Mouse (Mus musculus) embryonic facial prominence, embryonic 12.5 days (tissue): ENCODE measurements around the gene Wnt10b. TPM values are rescaled to one million over a fixed set of nuclear protein-coding genes. Genes with fewer than 3 reads are reported as not detected.

ENCODE experiments used
- ATAC-seq: fragments of 200-750 bp; cut with Nextera tagmentation; 2 replicates; pipeline ENCODE4 v1.8.0; 2017; ENCODE audit not compliant: insufficient number of reproducible peaks, insufficient read depth, low FRiP score, low TSS enrichment
- H3K27ac ChIP-seq: fragments of 300-500 bp; sonication (generic); 2 replicates; pipeline ENCODE4 v1.5.1; 2016; ENCODE audit warnings: mild to moderate bottlenecking
- H3K27me3 ChIP-seq: fragments of 300-500 bp; sonication (generic); 2 replicates; pipeline ENCODE4 v1.6.1; 2016; ENCODE audit warnings: mild to moderate bottlenecking, moderate library complexity
- H3K36me3 ChIP-seq: fragments of 300-500 bp; sonication (generic); 2 replicates; pipeline ENCODE4 v1.6.1; 2016; ENCODE audit warnings: mild to moderate bottlenecking
- H3K4me1 ChIP-seq: fragments of 300-500 bp; sonication (generic); 2 replicates; pipeline ENCODE4 v1.6.1; 2016
- H3K4me2 ChIP-seq: fragments of 300-500 bp; sonication (generic); replicated peaks from 2 replicates; pipeline ENCODE4 v1.6.1; 2016; ENCODE audit warnings: mild to moderate bottlenecking, moderate library complexity
- H3K4me3 ChIP-seq: fragments of 300-500 bp; sonication (generic); 2 replicates; pipeline ENCODE4 v1.5.1; 2016; ENCODE audit warnings: mild to moderate bottlenecking
- H3K9ac ChIP-seq: fragments of 300-500 bp; sonication (generic); 2 replicates; pipeline ENCODE4 v1.6.1; 2016; ENCODE audit warnings: mild to moderate bottlenecking, moderate library complexity
- H3K9me3 ChIP-seq: fragments of 300-500 bp; sonication (generic); 2 replicates; pipeline ENCODE4 v1.6.1; 2016; ENCODE audit warnings: mild to moderate bottlenecking, moderate library complexity
- WGBS: fragments of 180-500 bp; shearing (Covaris S2); methylation state at CpG from one replicate; pipeline ENCODE4 v1.1.7; 2016; 5-methylcytosine and 5-hydroxymethylcytosine counted together
- polyA plus RNA-seq: library from polyadenylated mRNA; unstranded; fragments of >200 nt; fragmentation: Nextera tagmentation; extraction: Ambion mirVana; gene quantifications from 2 replicates; pipeline ENCODE4 v1.2.1, GENCODE M21; 2016

The Wnt10b gene
- polyA plus RNA-seq, 1 experiment from 2014 or later = 1.7 TPM

DNA sequence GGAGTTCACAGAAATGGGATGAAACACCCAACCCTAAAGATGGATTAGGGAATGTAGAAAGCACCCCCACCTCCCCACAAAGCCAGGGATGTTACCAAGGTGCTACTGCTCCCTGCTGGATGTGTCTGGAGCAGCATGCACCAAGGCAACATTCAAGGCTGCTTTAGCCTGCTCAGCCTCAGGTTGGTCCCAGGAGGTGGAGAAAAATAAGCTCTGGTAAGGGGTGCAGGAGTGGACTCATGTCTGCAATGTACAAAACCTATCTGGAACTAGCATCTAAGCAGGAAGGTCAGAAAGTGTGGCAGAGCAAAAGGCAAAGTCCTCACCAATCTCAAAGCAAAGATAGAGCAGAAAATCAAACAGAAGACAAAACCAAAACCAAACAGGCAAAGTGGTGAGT lies 40.1 kb downstream of the Wnt10b start:
- Histone ChIP-seq H3K9ac (no peak overlapping the region), H3K4me3 (no peak overlapping the region), H3K9me3 (no peaks in the 10 kb centered on the region), H3K4me2 (no peak overlapping the region), H3K27me3 (no peaks in the 10 kb centered on the region), H3K4me1 (no peaks in the 10 kb centered on the region), H3K27ac (no peak overlapping the region), H3K36me3 (peaks cover 71% of the 10 kb centered on the region)
- ATAC-seq = no peak

- no peak overlapping the region for H3K4me3 ChIP-seq
- no peak overlapping the region for H3K27ac ChIP-seq
- no peak overlapping the region for H3K9ac ChIP-seq
- peaks cover 60% of the 10 kb centered on the region for H3K36me3 ChIP-seq
- no peaks in the 10 kb centered on the region for H3K9me3 ChIP-seq
- H3K4me1 ChIP-seq = no peaks in the 10 kb centered on the region
- H3K4me2 ChIP-seq = no peak overlapping the region
- no peak for ATAC-seq
- WGBS = 94% methylated on average over 10 of the region's 10 CpGs
- no peaks in the 10 kb centered on the region for H3K27me3 ChIP-seq
Observed at GRCm38 (mm10) chr15:98736521-98736920, 41.4 kb downstream of the Wnt10b start.

DNA sequence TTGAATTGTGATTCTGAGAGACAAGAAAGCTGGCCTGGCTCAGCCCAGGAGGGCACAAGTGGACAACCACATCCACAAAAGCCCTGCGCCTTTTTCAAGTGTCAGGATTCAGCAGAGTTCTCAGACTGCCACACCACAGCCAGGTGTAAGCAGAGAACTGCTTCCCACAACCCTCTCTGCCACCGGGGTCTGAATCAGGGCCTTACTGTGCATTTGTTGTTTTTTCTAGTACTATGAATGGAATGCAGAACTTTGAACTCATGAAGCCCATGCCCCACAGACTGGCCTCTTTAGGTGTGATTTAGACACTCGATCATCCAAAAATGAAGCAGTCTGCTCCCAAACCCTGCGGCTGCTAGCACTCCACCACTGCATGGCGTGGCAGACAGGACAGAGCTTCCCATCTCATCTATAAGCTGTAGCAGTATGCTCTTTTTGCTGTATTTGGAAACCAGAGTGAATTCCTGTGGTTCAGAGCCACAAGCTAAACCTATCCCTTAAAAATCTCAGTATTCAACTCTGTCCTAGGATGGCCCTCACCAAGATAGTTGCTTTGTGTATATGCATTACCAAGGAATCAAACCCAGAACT lies 43.9 kb downstream of the Wnt10b start:
- no peak overlapping the region for H3K4me2 ChIP-seq
- H3K36me3 ChIP-seq = peaks cover 36% of the 10 kb centered on the region
- no peaks in the 10 kb centered on the region for H3K4me1 ChIP-seq
- no peak overlapping the region for H3K4me3 ChIP-seq
- H3K9ac ChIP-seq = no peak overlapping the region
- no peaks in the 10 kb centered on the region for H3K9me3 ChIP-seq
- no peak for ATAC-seq
- 75% methylated on average over 5 of the region's 5 CpGs for WGBS
- H3K27me3 ChIP-seq = no peaks in the 10 kb centered on the region
- no peak overlapping the region for H3K27ac ChIP-seq

DNA sequence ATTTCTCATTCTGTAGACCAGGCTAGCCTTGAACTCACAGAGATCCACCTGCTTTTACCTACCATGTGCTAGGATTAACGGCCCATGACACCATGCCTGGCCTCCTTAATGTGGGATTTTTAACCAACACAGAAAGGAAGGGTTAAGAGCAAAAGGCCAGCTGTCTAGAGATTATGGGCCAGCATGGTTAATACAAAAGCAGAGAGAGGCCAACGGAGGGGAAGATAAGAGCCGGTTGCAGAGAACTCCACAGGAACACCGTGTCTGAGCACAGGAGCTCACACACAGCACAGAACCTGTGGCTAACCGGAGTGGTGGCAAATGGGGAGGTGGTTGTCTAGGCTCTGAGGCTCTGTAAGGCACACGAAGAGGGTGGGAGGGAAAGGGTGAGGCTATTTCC lies 44.6 kb downstream of the Wnt10b start:
- WGBS = 78% methylated on average over 6 of the region's 6 CpGs
- no peak for ATAC-seq
- H3K4me3 ChIP-seq = no peak overlapping the region

DNA sequence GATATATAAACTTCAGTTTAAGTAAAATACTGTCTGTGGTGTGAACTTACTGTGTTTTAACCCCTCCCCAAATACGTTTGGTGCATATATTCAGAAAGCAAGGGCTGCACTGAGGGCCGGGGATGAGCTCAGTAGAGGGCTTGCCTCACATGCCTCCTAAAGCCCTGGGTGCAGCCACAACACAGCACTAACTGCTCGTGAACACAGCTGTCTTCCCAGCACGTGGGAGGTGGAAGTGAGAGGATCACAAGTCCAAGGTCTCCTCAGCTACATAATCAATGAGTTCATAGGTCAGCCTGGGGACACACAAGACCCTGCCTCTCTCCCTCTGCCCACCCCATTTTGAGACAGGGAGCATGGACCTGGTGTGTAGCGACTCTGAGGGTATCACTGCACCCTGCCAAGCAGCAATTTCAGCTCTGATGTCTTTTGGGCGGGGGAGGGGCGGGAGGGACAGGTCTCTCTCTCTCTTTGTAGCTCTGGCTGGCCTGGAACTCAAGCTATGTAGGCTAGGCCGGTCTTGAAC lies 45.9 kb downstream of the Wnt10b start:
- no peak for ATAC-seq
- Histone ChIP-seq H3K27ac (no peak overlapping the region), H3K9me3 (no peaks in the 10 kb centered on the region), H3K4me3 (no peak overlapping the region), H3K27me3 (no peaks in the 10 kb centered on the region), H3K4me1 (peaks cover 11% of the 10 kb centered on the region; the same call in 1 of the 2 replicates), H3K4me2 (no peak overlapping the region), H3K36me3 (peaks cover 16% of the 10 kb centered on the region), H3K9ac (no peak overlapping the region)
- WGBS = 61% methylated on average over 8 of the region's 8 CpGs

More for the DNA sequence above, 44.6 kb downstream of the Wnt10b start:
- no peaks in the 10 kb centered on the region for H3K27me3 ChIP-seq
- H3K9me3 ChIP-seq = no peaks in the 10 kb centered on the region
- peaks cover 4% of the 10 kb centered on the region; the same call in 1 of the 2 replicates for H3K4me1 ChIP-seq
- H3K36me3 ChIP-seq = peaks cover 29% of the 10 kb centered on the region
- no peak overlapping the region for H3K9ac ChIP-seq
- no peak overlapping the region for H3K4me2 ChIP-seq
- H3K27ac ChIP-seq = no peak overlapping the region

GRCm38 (mm10) chr15:98730790-98731189 lies 47.2 kb downstream of the Wnt10b start:
- ATAC-seq = no peak
- H3K36me3 ChIP-seq = peaks cover 4% of the 10 kb centered on the region
- no peak overlapping the region for H3K9ac ChIP-seq
- peaks cover 18% of the 10 kb centered on the region for H3K4me1 ChIP-seq
- no peak overlapping the region for H3K4me2 ChIP-seq
- no peak overlapping the region for H3K27ac ChIP-seq
- 85% methylated on average over 6 of the region's 6 CpGs for WGBS
- H3K9me3 ChIP-seq = no peaks in the 10 kb centered on the region
- no peaks in the 10 kb centered on the region for H3K27me3 ChIP-seq
- H3K4me3 ChIP-seq = no peak overlapping the region

DNA sequence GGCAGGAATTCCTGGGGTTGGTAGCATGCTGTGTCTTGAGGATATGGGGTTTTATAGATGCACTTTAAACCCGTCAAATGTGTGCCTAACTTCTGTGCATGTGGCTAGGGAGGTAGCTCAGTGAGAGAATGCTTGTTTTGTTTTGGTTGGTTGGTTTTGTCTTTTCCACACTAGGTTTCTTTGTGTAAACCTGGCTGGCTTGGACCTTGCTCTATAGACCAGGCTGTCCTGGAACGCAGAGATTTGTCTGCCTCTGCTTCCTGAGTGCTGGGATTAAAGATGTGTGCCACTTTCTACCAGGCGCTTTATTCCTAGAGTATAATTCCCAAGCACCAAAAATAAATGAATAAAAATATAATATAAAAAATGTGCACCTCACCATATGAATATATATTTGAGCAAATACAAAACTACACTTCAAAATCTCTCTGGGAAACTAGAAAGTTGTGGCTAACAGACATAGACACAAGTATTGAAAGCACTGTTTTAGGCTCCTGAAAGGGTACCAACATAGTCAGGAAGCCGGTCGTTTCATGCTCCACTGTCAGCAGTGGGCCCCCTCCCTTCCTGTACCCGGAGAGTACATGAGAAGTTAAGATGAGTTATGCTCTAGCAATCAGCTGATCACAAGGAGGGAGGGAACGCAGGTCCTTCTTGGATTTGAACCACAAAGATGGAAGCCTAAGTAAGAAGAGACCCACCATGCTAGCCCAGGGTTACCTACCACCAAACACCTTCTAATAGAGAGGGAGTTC lies 48.0 kb downstream of the Wnt10b start:
- no peak for ATAC-seq
- 64% methylated on average over 7 of the region's 7 CpGs for WGBS
- peaks cover under 1% of the 10 kb centered on the region; the same call in 1 of the 2 replicates for H3K36me3 ChIP-seq
- no peak overlapping the region for H3K4me3 ChIP-seq
- H3K27me3 ChIP-seq = no peaks in the 10 kb centered on the region
- H3K27ac ChIP-seq = no peak overlapping the region
- H3K9ac ChIP-seq = no peak overlapping the region
- no peak overlapping the region for H3K4me2 ChIP-seq
- peaks cover 18% of the 10 kb centered on the region for H3K4me1 ChIP-seq
- H3K9me3 ChIP-seq = no peaks in the 10 kb centered on the region

DNA sequence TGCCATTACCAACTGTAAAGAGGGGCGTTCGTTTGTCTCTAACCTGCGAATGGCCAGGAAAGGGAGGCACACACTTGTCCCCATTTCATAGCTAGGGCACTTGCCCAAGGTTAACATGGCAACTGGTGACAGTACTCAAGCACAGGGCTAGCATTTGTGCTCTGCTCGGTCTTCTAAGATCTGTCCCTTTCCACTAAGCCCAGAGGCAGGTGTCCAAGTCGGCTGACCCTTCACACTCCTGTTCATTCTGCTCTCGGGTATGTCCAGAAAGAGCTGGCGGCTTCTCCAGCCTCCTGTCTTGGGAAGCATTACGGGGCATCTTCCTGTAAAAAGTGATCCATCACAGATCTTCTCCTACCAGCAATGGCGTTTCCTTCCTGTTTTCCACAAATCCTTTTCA lies 49.6 kb downstream of the Wnt10b start:
- peak overlapping the region; percentile 52; the same call in 1 of the 2 replicates for H3K4me3 ChIP-seq
- H3K27ac ChIP-seq = no peak overlapping the region
- WGBS = 40% methylated on average over 9 of the region's 9 CpGs

GRCm38 (mm10) chr15:98727443-98728321 lies 50.3 kb downstream of the Wnt10b start, which contains the start of gene Fkbp11:
Fkbp11 (minus strand) TSS chr15:98728198.
- Histone ChIP-seq H3K4me3 (peak within 1 kb of the TSS; percentile 52), H3K27me3 (no peaks in the 10 kb centered on the region), H3K9ac (peak within 1 kb of the TSS; percentile 54), H3K4me1 (peaks cover 38% of the 10 kb centered on the region), H3K36me3 (no peaks in the 10 kb centered on the region), H3K9me3 (no peaks in the 10 kb centered on the region), H3K4me2 (peak within 1 kb of the TSS; percentile 94), H3K27ac (no peak within 1 kb of the TSS)
- under 1% methylated on average over 39 of the region's 39 CpGs for WGBS
- ATAC-seq = peak; percentile 77

More for the DNA sequence above, 49.6 kb downstream of the Wnt10b start:
- H3K9me3 ChIP-seq = no peaks in the 10 kb centered on the region
- peak overlapping the region; percentile 54; the same call in 1 of the 2 replicates for H3K9ac ChIP-seq
- H3K4me1 ChIP-seq = peaks cover 32% of the 10 kb centered on the region
- H3K4me2 ChIP-seq = peak overlapping the region; percentile 94
- ATAC-seq = no peak
- no peaks in the 10 kb centered on the region for H3K27me3 ChIP-seq
- no peaks in the 10 kb centered on the region for H3K36me3 ChIP-seq

DNA sequence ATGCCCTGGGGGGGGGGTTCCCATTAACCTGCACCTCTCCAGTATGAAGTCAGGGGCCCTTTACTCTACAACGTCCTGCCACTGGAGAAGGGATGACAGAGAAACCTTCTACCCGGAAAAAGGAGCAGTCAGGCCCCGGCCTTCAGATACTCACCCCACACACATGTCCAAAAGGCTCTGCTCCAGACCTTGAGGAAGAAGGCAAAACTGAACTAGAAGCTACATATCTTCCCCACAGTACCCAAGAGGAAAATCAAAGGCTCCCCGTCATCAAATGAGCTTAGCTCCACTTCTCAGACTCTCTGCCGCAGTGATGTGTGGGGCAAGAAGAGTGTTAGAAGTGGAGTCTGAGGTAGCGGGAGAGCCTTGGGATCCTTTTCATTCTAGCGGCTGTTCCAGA lies 51.2 kb downstream of the Wnt10b start:
- Histone ChIP-seq H3K27ac (no peak overlapping the region), H3K27me3 (no peaks in the 10 kb centered on the region), H3K9me3 (no peaks in the 10 kb centered on the region), H3K9ac (peak overlapping the region; percentile 54; the same call in 1 of the 2 replicates), H3K4me2 (peak overlapping the region; percentile 94), H3K36me3 (no peaks in the 10 kb centered on the region), H3K4me3 (peak overlapping the region; percentile 52), H3K4me1 (peaks cover 45% of the 10 kb centered on the region)
- ATAC-seq = no peak
- 30% methylated on average over 7 of the region's 7 CpGs for WGBS

- Histone ChIP-seq H3K27ac (no peak overlapping the region), H3K9me3 (no peaks in the 10 kb centered on the region), H3K9ac (no peak overlapping the region), H3K4me3 (no peak overlapping the region), H3K4me1 (peaks cover 45% of the 10 kb centered on the region), H3K4me2 (peak overlapping the region; percentile 94; the same call in 1 of the 2 replicates), H3K36me3 (no peaks in the 10 kb centered on the region), H3K27me3 (no peaks in the 10 kb centered on the region)
- 71% methylated on average over 4 of the region's 4 CpGs for WGBS
- ATAC-seq = no peak
Observed at GRCm38 (mm10) chr15:98726079-98726478, 51.9 kb downstream of the Wnt10b start.
